ENCODE assay signal across 9 mouse cellular contexts in genomic region chr10:128490232-128490631, GRCm38 (mm10). TPM values are rescaled to one million over a fixed set of nuclear protein-coding genes. Genes with fewer than 3 reads are reported as not detected.
DNase-seq lines count a peak whose midpoint lies in the region; ATAC-seq and TF ChIP-seq lines count a peak whose summit lies in the region.
"Had no signal": no experiment of that assay in that cellular context is flagged by ENCODE, and none has a peak within 500 bp of the region (broad histone marks: within the 10 kb centered on the region; RNA-seq: fewer than 3 reads in every experiment).

No protein-coding gene starts in this region.

- no peaks in the 10 kb centered on the region for H3K27me3 ChIP-seq in forebrain, embryonic 12.5 days
- H3K27me3 ChIP-seq in forebrain, postnatal 0 days (ENCODE audit: insufficient read depth, low read length), result no peaks in the 10 kb centered on the region
- no peaks in the 10 kb centered on the region for H3K27me3 ChIP-seq in lung, postnatal 0 days (replicated peaks; ENCODE audit: insufficient read depth, low read length)
- H3K27me3 ChIP-seq in heart, embryonic 15.5 days, result no peaks in the 10 kb centered on the region
- H3K27me3 ChIP-seq: CH12.LX had no signal

- TF ChIP-seq CTCF in forebrain, postnatal 0 days (IDR thresholded peaks at IDR 0.05; ENCODE audit: low read depth), result no peak
- no peak for TF ChIP-seq CTCF in lung, postnatal 0 days (IDR thresholded peaks at IDR 0.05)
- no peak for TF ChIP-seq CTCF in lung, adult 2 months (IDR thresholded peaks at IDR 0.05; ENCODE audit: insufficient read depth, low read length)
- no peak for TF ChIP-seq CTCF in olfactory bulb, adult 2 months (IDR thresholded peaks at IDR 0.05; ENCODE audit: insufficient read depth, low read depth, low read length)

- H3K9me3 ChIP-seq in forebrain, embryonic 12.5 days, result no peaks in the 10 kb centered on the region
- H3K9me3 ChIP-seq in forebrain, postnatal 0 days (ENCODE audit: low read length), result no peaks in the 10 kb centered on the region
- H3K9me3 ChIP-seq in lung, postnatal 0 days (ENCODE audit: low read length), result no peaks in the 10 kb centered on the region
- no peaks in the 10 kb centered on the region for H3K9me3 ChIP-seq in heart, embryonic 15.5 days (replicated peaks)

- H3K4me2 ChIP-seq in forebrain, embryonic 12.5 days, result no peak overlapping the region
- H3K4me2 ChIP-seq in forebrain, postnatal 0 days (ENCODE audit: low read depth), result no peak overlapping the region
- H3K4me2 ChIP-seq in lung, postnatal 0 days (replicated peaks; ENCODE audit: low read depth, low read length), result no peak overlapping the region
- H3K4me2 ChIP-seq in heart, embryonic 15.5 days, result peak overlapping the region; percentile 77; the same call in 1 of the 2 replicates

- H3K4me1 ChIP-seq in forebrain, embryonic 12.5 days, result peaks cover 30% of the 10 kb centered on the region
- H3K4me1 ChIP-seq in forebrain, postnatal 0 days (ENCODE audit: insufficient read depth), result peaks cover 8% of the 10 kb centered on the region
- H3K4me1 ChIP-seq in lung, postnatal 0 days (ENCODE audit: insufficient read depth, low read depth, low read length), result no peaks in the 10 kb centered on the region; the same call in 1 of the 2 replicates
- peaks cover 16% of the 10 kb centered on the region for H3K4me1 ChIP-seq in lung, adult 2 months (ENCODE audit: control insufficient read depth, insufficient read depth, low read length)
- H3K4me1 ChIP-seq in heart, embryonic 15.5 days (replicated peaks), result peaks cover 43% of the 10 kb centered on the region
- peaks cover 37% of the 10 kb centered on the region for H3K4me1 ChIP-seq in olfactory bulb, adult 2 months (ENCODE audit: control insufficient read depth, insufficient read depth, low read length)

- 78% methylated on average over 5 of the region's 5 CpGs for WGBS in forebrain, embryonic 12.5 days
- 75% methylated on average over 5 of the region's 5 CpGs for WGBS in forebrain, postnatal 0 days
- WGBS in lung, postnatal 0 days, result 22% methylated on average over 5 of the region's 5 CpGs
- WGBS in lung, adult 2 months, result 18% methylated on average over 5 of the region's 5 CpGs
- 16% methylated on average over 5 of the region's 5 CpGs for WGBS in heart, embryonic 15.5 days
- 53% methylated on average over 5 of the region's 5 CpGs for WGBS in olfactory bulb, adult 2 months

- no peak overlapping the region for H3K27ac ChIP-seq in forebrain, embryonic 12.5 days
- H3K27ac ChIP-seq in forebrain, postnatal 0 days (ENCODE audit: low read depth, low read length), result no peak overlapping the region
- 0 out of 2 replicates have a peak overlapping the region, but pooled peaks have one; percentile 3 for H3K27ac ChIP-seq in lung, postnatal 0 days (ENCODE audit: low read length)
- peak overlapping the region; percentile 98 for H3K27ac ChIP-seq in heart, embryonic 15.5 days
- peak overlapping the region; percentile 35; the same call in 1 of the 2 replicates for H3K27ac ChIP-seq in olfactory bulb, adult 2 months (ENCODE audit: insufficient read depth, low read depth, low read length)

- no peak for TF ChIP-seq EP300 in lung, postnatal 0 days (IDR thresholded peaks at IDR 0.05)

- peak overlapping the region; percentile 25; the same call in 1 of the 2 replicates for H3K9ac ChIP-seq in forebrain, embryonic 12.5 days
- H3K9ac ChIP-seq in forebrain, postnatal 0 days, result no peak overlapping the region
- H3K9ac ChIP-seq in lung, postnatal 0 days (replicated peaks; ENCODE audit: low read depth), result no peak overlapping the region
- H3K9ac ChIP-seq in heart, embryonic 15.5 days, result no peak overlapping the region

- DNase-seq in forebrain, postnatal 0 days, result no peak
- no peak for DNase-seq in lung, postnatal 0 days (ENCODE audit: low spot score)
- no peak for DNase-seq in lung, adult 2 months
- DNase-seq in adrenal gland, adult 18-20 months (ENCODE audit: low spot score in 2 of 2), result no peak

- H3K36me3 ChIP-seq in forebrain, embryonic 12.5 days (replicated peaks), result peaks cover 67% of the 10 kb centered on the region
- peaks cover 61% of the 10 kb centered on the region for H3K36me3 ChIP-seq in forebrain, postnatal 0 days (ENCODE audit: insufficient read depth)
- peaks cover 33% of the 10 kb centered on the region for H3K36me3 ChIP-seq in lung, postnatal 0 days (ENCODE audit: insufficient read depth, low read length)
- H3K36me3 ChIP-seq in heart, embryonic 15.5 days, result peaks cover 50% of the 10 kb centered on the region

- no peak for ATAC-seq in forebrain, embryonic 12.5 days (ENCODE audit: low FRiP score)
- ATAC-seq in forebrain, postnatal 0 days, result no peak
- ATAC-seq in lung, postnatal 0 days, result no peak
- no peak for ATAC-seq in heart, embryonic 15.5 days (replicated peaks; ENCODE audit: insufficient number of reproducible peaks, insufficient read depth, low FRiP score, low read depth)
- ATAC-seq in erythroid progenitor cell, adult 5-6 weeks (replicated peaks; ENCODE audit: low FRiP score, poor library complexity, severe bottlenecking), result no peak

- TF ChIP-seq POLR2A in lung, adult 2 months (IDR thresholded peaks at IDR 0.05; ENCODE audit: borderline replicate concordance, extremely low read depth, low read depth, low read length), result no peak
- TF ChIP-seq POLR2A in olfactory bulb, adult 2 months (IDR thresholded peaks at IDR 0.05; ENCODE audit: insufficient read depth, low read depth, low read length), result no peak

- H3K4me3 ChIP-seq in forebrain, embryonic 12.5 days (replicated peaks), result no peak overlapping the region
- no peak overlapping the region for H3K4me3 ChIP-seq in forebrain, postnatal 0 days (ENCODE audit: low read depth, low read length)
- H3K4me3 ChIP-seq in lung, postnatal 0 days (ENCODE audit: low read depth, low read length), result no peak overlapping the region
- H3K4me3 ChIP-seq in lung, adult 2 months (replicated peaks; ENCODE audit: extremely low read depth, low read depth, low read length), result no peak overlapping the region
- H3K4me3 ChIP-seq in heart, embryonic 15.5 days, result no peak overlapping the region
- no peak overlapping the region for H3K4me3 ChIP-seq in olfactory bulb, adult 2 months (ENCODE audit: insufficient read depth, low read depth, low read length)

RNA-seq across cellular contexts. Expression of gene Myl6, which starts 3.7 kb away (rescaled TPM):
- 660 and 684 TPM in 2 replicates for polyA plus RNA-seq in forebrain, embryonic 12.5 days (2016; fragmentation: Nextera tagmentation; extraction: Ambion mirVana)
- total RNA-seq in forebrain, postnatal 0 days (2014; rRNA removed), result 694 and 855 TPM in 2 replicates
- 844 and 972 TPM in 2 replicates for polyA plus RNA-seq in forebrain, postnatal 0 days (2015; fragmentation: Nextera tagmentation; extraction: Ambion mirVana)
- polyA plus RNA-seq in lung, postnatal 0 days (2015; fragmentation: Nextera tagmentation; extraction: Ambion mirVana), result 1,888 and 2,049 TPM in 2 replicates
- 771 and 1,159 TPM in 2 replicates for polyA plus RNA-seq in lung, adult 2 months (2012; rRNA removed)
- 1,051 and 1,154 TPM in 2 replicates for polyA plus RNA-seq in heart, embryonic 15.5 days (2015; fragmentation: Nextera tagmentation; extraction: Ambion mirVana)
- polyA plus RNA-seq in olfactory bulb, adult 2 months (2012; ENCODE audit: insufficient read depth, insufficient read length, low replicate concordance, missing spikeins), result not detected in 2 replicates
- total RNA-seq in erythroid progenitor cell, adult 5-6 weeks (2015; ENCODE audit: low replicate concordance), result 353 and 444 TPM in 2 replicates
- 506 and 519 TPM in 2 replicates for total RNA-seq in erythroid progenitor cell, adult 5-6 weeks (2017; ENCODE audit: low replicate concordance)
- total RNA-seq in adrenal gland, adult 18-20 months (2021), result 100 to 1,000 TPM; 816 to 933 TPM

RNA-seq across cellular contexts. Expression of gene Myl6b, which starts 8.3 kb away (rescaled TPM):
- polyA plus RNA-seq in forebrain, embryonic 12.5 days (2016; fragmentation: Nextera tagmentation; extraction: Ambion mirVana), result 2.4 and 2.7 TPM in 2 replicates
- 23.7 and 31.4 TPM in 2 replicates for total RNA-seq in forebrain, postnatal 0 days (2014; rRNA removed)
- 4.5 and 4.8 TPM in 2 replicates for polyA plus RNA-seq in forebrain, postnatal 0 days (2015; fragmentation: Nextera tagmentation; extraction: Ambion mirVana)
- 5.5 and 5.9 TPM in 2 replicates for polyA plus RNA-seq in lung, postnatal 0 days (2015; fragmentation: Nextera tagmentation; extraction: Ambion mirVana)
- 1.9 and 2.0 TPM in 2 replicates for polyA plus RNA-seq in lung, adult 2 months (2012; rRNA removed)
- 4.3 and 4.6 TPM in 2 replicates for polyA plus RNA-seq in heart, embryonic 15.5 days (2015; fragmentation: Nextera tagmentation; extraction: Ambion mirVana)
- not detected in 2 replicates for polyA plus RNA-seq in olfactory bulb, adult 2 months (2012; ENCODE audit: insufficient read depth, insufficient read length, low replicate concordance, missing spikeins)
- total RNA-seq in erythroid progenitor cell, adult 5-6 weeks (2015; ENCODE audit: low replicate concordance), result 4.0 TPM in 1 of 2 replicates, not detected in the other
- total RNA-seq in erythroid progenitor cell, adult 5-6 weeks (2017; ENCODE audit: low replicate concordance), result 0.51 TPM in 1 of 2 replicates, not detected in the other
- 10 to 100 TPM in 1 of 2 experiments, 1 to 10 TPM in 1; 5.3 to 11.6 TPM for total RNA-seq in adrenal gland, adult 18-20 months (2021)

RNA-seq across cellular contexts. Expression of gene Smarcc2, which starts 31.2 kb away (rescaled TPM):
- 189 and 210 TPM in 2 replicates for polyA plus RNA-seq in forebrain, embryonic 12.5 days (2016; fragmentation: Nextera tagmentation; extraction: Ambion mirVana)
- total RNA-seq in forebrain, postnatal 0 days (2014; rRNA removed), result 197 and 223 TPM in 2 replicates
- polyA plus RNA-seq in forebrain, postnatal 0 days (2015; fragmentation: Nextera tagmentation; extraction: Ambion mirVana), result 117 and 134 TPM in 2 replicates
- 28.9 and 33.0 TPM in 2 replicates for polyA plus RNA-seq in lung, postnatal 0 days (2015; fragmentation: Nextera tagmentation; extraction: Ambion mirVana)
- 99.8 TPM in 2 replicates for polyA plus RNA-seq in lung, adult 2 months (2012; rRNA removed)
- 59.2 and 60.3 TPM in 2 replicates for polyA plus RNA-seq in heart, embryonic 15.5 days (2015; fragmentation: Nextera tagmentation; extraction: Ambion mirVana)
- 236 and 251 TPM in 2 replicates for polyA plus RNA-seq in olfactory bulb, adult 2 months (2012; ENCODE audit: insufficient read depth, insufficient read length, low replicate concordance, missing spikeins)
- total RNA-seq in erythroid progenitor cell, adult 5-6 weeks (2015; ENCODE audit: low replicate concordance), result 70.4 and 112 TPM in 2 replicates
- 101 and 117 TPM in 2 replicates for total RNA-seq in erythroid progenitor cell, adult 5-6 weeks (2017; ENCODE audit: low replicate concordance)
- 100 to 1,000 TPM; 113 to 116 TPM for total RNA-seq in adrenal gland, adult 18-20 months (2021)

RNA-seq across cellular contexts. Expression of gene Esyt1, which starts 35.4 kb away (rescaled TPM):
- 11.2 and 13.8 TPM in 2 replicates for polyA plus RNA-seq in forebrain, embryonic 12.5 days (2016; fragmentation: Nextera tagmentation; extraction: Ambion mirVana)
- 9.9 and 14.8 TPM in 2 replicates for total RNA-seq in forebrain, postnatal 0 days (2014; rRNA removed)
- 4.4 and 5.3 TPM in 2 replicates for polyA plus RNA-seq in forebrain, postnatal 0 days (2015; fragmentation: Nextera tagmentation; extraction: Ambion mirVana)
- polyA plus RNA-seq in lung, postnatal 0 days (2015; fragmentation: Nextera tagmentation; extraction: Ambion mirVana), result 31.1 and 38.2 TPM in 2 replicates
- polyA plus RNA-seq in lung, adult 2 months (2012; rRNA removed), result 94.9 and 97.2 TPM in 2 replicates
- 19.4 and 29.0 TPM in 2 replicates for polyA plus RNA-seq in heart, embryonic 15.5 days (2015; fragmentation: Nextera tagmentation; extraction: Ambion mirVana)
- not detected in 2 replicates for polyA plus RNA-seq in olfactory bulb, adult 2 months (2012; ENCODE audit: insufficient read depth, insufficient read length, low replicate concordance, missing spikeins)
- 23.4 and 27.2 TPM in 2 replicates for total RNA-seq in erythroid progenitor cell, adult 5-6 weeks (2015; ENCODE audit: low replicate concordance)
- total RNA-seq in erythroid progenitor cell, adult 5-6 weeks (2017; ENCODE audit: low replicate concordance), result 29.7 and 30.8 TPM in 2 replicates
- 10 to 100 TPM; 23.6 to 39.0 TPM for total RNA-seq in adrenal gland, adult 18-20 months (2021)

RNA-seq across cellular contexts. Expression of gene Zc3h10, which starts 57.3 kb away (rescaled TPM):
- 19.9 and 20.5 TPM in 2 replicates for polyA plus RNA-seq in forebrain, embryonic 12.5 days (2016; fragmentation: Nextera tagmentation; extraction: Ambion mirVana)
- total RNA-seq in forebrain, postnatal 0 days (2014; rRNA removed), result 15.0 and 20.6 TPM in 2 replicates
- 12.7 and 12.8 TPM in 2 replicates for polyA plus RNA-seq in forebrain, postnatal 0 days (2015; fragmentation: Nextera tagmentation; extraction: Ambion mirVana)
- 13.6 and 15.3 TPM in 2 replicates for polyA plus RNA-seq in lung, postnatal 0 days (2015; fragmentation: Nextera tagmentation; extraction: Ambion mirVana)
- polyA plus RNA-seq in lung, adult 2 months (2012; rRNA removed), result 13.2 and 15.1 TPM in 2 replicates
- polyA plus RNA-seq in heart, embryonic 15.5 days (2015; fragmentation: Nextera tagmentation; extraction: Ambion mirVana), result 10.2 and 11.0 TPM in 2 replicates
- not detected in 2 replicates for polyA plus RNA-seq in olfactory bulb, adult 2 months (2012; ENCODE audit: insufficient read depth, insufficient read length, low replicate concordance, missing spikeins)
- 0.72 and 2.9 TPM in 2 replicates for total RNA-seq in erythroid progenitor cell, adult 5-6 weeks (2015; ENCODE audit: low replicate concordance)
- total RNA-seq in erythroid progenitor cell, adult 5-6 weeks (2017; ENCODE audit: low replicate concordance), result 5.9 and 6.4 TPM in 2 replicates
- 10 to 100 TPM; 14.5 TPM for total RNA-seq in adrenal gland, adult 18-20 months (2021)

Comparison
In these comparisons a context has a peak if more than half of its experiments do, and no peak if none do; other contexts are left out.
1. H3K27ac ChIP-seq: peak in lung, postnatal 0 days (single experiment), heart, embryonic 15.5 days (single experiment) and olfactory bulb, adult 2 months (single experiment); none in forebrain, embryonic 12.5 days (single experiment) and forebrain, postnatal 0 days (single experiment).